Mouse (Mus musculus) right cerebral cortex, postnatal 4 days (tissue): Measurements from ENCODE around the gene Krtap11-1.
A peak's percentile ranks its signal among the peaks of the same experiment; 100 is the strongest.

Experiments used
- DNase-seq: peaks from one replicate; pipeline ENCODE4 v3.0.0-alpha.2; 2022

Gene Krtap11-1

DNA sequence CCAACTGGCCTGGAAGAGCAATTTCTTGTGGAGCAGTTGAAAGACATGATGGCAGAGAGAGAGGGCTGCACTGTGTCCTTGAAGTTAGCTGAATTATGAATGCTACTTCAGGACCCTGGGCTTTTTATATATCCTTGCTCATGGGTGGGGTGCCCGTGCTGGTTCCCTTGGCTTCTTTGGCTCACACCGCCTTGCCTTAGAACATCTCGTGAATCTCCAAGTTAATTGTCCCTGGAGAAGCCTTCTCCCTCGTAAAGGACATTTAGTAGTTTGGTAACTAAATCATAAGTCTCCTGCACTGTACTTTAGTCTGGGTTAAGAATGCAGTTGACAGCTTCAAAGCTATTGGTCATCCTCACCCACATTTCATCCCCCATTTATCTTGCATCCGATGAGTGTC lies at the start of gene Krtap11-1:
Gene Krtap11-1, minus strand, starts transcription at position 101 of the 400 bp plus-strand sequence.
- DNase-seq, result no peak

DNA sequence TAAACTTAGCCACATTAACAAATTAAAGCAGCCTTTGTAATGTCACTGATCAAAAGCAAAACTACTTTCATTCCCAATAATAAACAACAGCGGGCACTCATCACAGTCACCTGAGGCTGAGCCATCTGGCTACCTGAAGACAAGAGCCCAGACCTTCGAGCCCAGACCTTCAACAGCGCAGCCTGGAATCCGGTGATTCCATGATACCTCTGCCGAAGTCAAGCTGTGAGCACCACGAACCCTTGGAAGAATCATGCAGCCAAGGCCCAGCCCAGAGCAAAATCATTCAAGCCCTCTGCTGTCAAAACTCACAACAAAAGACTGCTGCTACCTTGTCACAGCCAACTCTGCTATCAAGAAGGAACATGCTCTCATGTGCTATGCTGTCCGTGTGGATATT lies 47.2 kb upstream of the Krtap11-1 start:
- DNase-seq, result no peak

DNA sequence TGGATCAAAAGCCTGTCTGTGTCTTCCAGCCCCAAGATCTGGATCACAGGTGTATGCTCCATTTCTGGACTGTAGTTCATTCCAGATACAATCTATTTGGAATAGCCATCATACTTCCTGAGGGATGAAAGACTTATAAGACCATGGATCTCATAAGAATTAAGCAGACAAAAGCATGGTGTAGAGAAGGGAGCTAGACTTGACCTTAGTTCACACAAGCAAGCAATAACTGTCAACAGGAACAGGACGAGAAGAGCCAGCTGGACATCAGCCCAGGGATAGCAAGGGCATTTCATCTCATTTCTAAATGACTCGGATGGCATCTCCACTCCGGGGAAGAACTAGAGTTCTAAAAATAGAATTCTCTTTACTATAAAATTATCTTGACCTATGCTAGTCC lies 46.3 kb upstream of the Krtap11-1 start:
- DNase-seq, result no peak

DNA sequence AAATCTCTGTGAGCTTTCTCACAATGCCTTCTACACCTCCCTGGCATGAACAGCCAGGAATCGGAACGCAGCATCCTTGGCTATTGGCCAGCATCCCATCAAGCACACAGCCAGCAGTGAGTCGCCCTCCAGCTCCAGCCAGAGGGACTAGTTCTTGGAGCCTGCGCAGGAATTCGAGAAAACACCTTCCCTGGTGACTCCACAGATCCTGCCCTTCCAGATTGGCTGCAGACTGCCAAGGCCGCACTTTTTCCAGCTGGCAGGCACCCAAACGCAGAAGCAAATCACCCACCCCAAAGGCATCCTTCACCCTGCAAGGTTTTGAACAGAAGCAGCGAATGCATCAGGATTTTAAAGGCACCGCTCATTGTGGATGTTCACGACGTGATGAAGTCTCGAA lies 42.7 kb upstream of the Krtap11-1 start:
- DNase-seq, result peak; percentile 6

DNA sequence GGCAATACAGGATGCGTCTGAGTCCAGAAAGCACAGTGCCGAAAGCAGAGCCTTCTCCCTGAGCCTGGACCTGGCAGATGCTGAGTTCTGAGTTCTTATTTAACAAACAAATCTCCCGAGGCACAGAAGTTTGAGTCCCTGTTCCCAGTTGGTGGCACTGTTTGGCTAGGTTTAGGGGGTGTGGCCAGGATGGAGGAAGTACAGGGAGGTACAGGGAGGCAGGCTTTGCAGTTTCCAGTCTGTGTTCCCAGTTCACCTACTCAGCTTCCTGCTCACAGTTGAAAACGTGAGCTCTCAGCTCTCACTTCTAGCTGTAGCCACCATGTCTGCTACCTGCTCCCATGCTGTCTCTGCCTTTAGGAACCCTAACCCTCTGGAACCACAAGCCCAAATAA lies 37.8 kb upstream of the Krtap11-1 start:
- DNase-seq, result no peak

DNA sequence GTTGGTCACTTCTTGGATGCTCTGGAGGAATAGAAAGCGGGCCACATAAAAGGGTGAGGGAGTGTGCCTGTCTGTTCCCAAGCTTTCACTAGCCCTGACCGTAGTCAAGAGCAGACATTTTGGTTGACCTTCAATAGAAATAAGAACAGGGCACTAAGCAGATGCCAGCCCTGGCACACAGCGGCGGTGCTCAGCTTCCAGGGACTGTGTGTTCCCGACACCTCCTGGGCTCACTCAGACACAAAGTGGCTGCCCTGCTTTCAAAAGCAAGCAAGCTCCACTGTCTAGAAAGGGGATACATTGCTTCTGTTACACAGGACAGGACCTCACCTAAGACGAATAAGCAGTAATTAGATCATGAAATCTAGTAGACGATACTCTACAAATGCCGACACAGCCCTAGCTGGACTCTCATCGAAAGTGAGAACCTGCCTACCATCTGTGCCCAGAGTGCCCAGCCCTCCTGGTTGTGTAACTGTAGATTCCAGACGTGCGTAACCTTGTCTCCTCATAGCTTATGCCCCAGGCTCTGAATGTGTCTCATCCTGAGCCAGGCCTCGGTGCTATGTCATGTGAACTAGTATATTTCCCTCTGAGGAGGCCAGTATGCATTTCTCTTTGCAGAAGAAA lies 37.3 kb upstream of the Krtap11-1 start:
- DNase-seq, result no peak

DNA sequence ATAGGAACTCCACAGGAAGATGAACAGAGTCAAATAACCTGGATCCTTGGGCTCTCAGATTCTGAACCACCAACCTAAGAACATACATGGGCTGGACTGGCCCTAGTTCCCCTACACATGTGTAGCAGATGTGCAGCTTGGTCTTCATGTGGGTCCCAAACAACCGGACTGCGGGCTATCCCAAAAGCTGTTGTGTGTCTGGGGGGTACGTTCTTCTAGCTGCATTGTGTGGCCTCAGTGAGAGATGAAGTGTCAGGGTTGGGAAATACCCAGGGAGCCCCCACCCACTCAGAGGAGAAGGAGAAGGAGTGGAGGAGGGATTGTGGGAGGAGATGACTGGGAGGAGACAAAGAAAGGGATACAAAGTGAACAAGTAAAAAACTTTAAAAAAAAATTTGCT lies 36.0 kb upstream of the Krtap11-1 start:
- DNase-seq, result no peak

DNA sequence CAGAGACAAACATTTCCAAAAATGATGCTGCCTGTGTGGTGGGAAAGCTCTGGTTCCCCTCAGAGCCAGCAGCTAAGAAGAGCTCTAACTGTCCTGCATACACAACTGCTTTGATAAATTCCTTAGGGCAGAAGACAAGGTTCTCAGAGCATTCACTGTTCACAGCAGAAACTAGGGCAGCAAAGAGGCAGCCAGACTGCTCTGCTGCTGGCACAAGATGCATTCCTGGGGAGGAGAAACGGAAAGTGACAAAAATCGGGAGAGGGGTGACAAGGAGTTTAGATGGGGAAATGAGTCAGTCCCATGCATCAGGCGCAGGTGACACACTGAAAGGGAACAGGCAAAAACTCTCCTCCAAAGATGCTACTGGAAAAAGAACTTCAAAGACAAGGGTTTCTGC lies 16.2 kb upstream of the Krtap11-1 start:
- no peak for DNase-seq

DNA sequence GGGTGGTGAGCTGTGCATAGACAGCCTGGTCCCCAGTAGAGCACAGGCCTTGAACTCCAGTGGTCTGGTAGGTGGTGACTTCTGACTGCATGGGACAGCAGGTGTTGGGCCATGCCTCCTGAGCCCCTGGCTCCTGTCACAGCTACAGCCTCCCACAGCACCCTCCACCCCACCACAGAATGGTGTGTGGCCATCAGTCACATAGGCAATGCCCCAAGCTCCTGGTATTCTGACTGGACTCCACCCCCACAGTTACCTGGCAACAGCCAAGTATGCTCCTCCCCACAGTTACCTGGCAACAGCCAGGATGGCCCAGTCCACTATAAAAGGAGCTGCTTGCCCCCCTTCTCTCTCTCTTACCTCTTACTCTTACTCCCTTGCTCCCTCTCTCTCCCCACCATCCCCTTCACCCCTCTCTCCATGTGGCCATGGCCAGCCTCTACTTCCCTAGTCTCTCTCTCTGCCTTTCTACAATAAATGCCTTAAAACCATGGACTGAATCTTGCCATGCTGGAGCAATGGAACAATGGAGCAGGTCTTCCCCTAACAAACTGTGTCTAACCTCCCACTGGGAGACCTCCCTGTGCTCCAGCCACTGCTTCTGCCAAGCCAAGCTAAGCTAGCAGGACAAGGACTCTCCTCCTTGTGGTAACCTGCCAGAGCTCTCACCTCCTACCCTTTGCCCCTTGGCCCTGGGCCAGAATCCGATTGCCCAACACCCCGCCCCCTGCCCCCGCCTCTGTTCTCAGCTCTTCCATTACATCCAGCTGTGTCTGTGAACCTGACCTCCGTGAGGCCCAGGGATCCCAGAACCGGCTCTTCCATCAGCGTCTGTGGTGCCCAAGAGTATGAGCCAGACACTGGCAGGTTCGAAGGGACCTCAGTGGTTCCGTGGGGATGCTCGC lies 14.9 kb upstream of the Krtap11-1 start:
- peak; percentile 13 for DNase-seq

DNA sequence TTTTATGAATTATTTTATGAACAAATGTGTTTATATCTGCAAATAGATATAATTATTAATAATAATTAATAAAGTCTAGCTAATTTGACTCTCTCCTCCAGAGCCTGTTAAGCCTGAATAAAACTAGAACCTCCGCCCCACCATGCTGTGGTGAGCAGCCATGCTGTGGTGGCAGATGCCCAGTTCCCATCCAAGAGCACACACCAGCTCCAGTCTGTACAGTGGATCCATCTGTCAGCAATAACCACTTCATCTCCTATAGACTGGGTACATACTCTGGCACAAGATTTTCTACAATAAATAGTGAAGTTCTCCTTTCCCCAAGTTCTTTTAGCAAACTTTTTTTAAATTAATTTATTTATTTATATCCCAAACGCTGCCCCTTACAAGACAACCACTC lies 10.7 kb upstream of the Krtap11-1 start:
- DNase-seq, result no peak

DNA sequence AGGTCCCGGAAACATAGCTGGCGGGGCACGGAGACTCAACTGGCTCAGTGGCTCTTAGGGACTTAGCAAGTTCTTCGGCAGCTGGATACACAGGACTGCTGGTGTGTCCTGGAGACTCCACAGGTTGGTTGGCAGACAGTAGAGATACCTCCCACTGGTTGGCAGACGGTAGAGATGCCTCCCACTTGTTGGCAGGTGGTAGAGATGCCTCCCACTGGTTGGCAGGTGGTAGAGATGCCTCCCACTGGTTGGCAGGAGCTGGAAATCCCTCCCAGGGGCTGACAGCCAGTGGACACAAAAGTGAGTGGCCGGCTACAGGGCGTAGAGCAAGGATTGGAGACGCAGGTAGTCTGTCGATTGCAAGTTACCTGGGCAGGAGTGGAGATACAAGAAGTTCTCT lies 467 bp downstream of the Krtap11-1 start:
- no peak for DNase-seq

DNA sequence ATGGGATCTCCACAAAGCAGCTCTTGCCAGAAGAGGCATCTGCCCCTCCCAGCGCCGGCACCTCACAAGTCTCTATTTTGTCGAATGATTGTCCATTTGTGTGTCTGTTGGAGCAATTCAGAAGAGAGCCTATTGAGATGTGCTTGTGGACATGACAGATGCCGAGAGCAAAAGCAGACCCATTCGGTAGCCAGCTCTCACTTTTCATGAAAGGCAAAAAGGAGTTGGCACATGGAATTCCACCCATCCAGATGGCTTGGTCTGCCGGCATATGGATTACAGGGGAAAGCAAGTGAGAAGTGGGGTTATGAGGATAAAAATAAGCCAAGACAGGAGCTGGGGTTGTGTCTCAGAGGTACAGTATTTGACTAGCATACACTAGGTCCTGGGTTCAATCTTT lies 1.8 kb downstream of the Krtap11-1 start:
- DNase-seq, result no peak

DNA sequence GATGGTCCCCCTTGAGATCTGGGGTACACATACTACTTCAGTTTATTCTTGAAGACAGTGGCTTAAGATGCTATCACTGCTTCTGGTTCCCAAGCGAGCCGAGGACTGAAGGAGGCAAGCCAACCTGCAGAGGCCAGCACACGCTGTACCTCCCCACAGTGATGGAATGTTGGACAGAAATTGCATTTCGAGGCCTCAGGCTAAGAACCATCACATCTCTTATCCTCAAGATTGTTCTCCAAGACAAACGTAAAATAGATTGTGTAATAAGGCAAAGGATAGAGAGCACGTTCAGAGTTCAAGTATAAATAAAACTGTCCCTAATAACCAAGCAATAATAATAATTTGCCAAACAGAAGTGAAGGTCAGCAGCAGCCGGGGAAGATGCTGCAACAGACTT lies 2.8 kb downstream of the Krtap11-1 start:
- no peak for DNase-seq

DNA sequence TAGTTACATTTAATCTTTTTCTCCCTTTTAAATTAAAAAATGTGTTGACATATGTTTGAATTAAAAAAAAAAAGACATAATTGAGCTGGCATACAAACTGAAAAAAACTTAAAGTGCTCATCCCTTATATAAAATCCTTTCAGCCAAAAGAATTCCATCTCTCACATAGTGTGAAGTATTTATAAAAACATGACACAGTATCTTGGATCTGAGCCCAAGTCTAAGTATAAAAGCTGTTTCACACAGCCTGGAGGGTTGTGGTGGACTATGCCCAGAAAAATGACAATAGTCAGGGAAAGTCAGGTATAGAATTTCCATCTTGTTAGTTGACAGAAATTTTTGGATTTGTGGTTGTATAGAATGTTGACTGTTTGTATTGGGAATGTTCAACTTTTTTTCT lies 20.7 kb downstream of the Krtap11-1 start:
- DNase-seq, result no peak

DNA sequence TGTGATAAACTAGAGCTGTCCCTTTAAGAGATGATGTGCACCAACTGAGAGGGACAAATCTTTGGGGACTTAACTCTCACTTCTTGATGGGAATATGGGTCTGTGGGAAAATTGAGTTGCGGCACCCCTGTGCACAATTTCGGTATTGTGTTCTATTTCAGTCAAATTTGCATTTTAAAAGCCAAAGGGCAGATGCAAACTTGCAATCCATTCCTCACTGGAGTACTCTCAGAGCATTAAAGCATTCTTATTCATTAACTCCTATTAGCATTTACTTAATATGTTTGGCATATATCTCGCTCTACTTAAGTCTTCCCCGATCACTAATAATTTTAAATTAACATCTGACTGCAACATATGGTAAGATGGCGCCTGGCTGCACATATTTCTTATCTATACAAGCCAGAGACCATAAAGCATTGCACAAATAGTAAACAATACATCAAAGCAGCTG lies 32.9 kb downstream of the Krtap11-1 start:
- DNase-seq, result no peak

DNA sequence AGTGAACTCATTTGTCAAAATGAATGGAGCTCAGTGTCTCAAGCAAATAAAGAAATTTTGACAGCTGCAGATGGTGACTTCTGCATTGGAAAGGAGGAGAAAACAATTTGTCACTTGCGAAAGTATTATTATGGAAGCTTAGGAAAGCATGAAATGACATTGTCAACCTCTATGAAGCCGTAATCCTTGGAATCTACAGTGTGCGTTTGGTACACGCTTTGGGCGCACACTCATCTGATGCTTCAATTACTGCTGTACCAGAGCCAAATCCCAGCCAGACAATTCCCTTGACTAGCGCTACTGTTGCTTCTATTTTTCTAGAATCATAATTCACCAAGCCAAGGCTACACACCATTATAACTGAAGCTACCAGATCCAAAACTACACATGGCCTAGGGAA lies 33.6 kb downstream of the Krtap11-1 start:
- DNase-seq, result no peak

DNA sequence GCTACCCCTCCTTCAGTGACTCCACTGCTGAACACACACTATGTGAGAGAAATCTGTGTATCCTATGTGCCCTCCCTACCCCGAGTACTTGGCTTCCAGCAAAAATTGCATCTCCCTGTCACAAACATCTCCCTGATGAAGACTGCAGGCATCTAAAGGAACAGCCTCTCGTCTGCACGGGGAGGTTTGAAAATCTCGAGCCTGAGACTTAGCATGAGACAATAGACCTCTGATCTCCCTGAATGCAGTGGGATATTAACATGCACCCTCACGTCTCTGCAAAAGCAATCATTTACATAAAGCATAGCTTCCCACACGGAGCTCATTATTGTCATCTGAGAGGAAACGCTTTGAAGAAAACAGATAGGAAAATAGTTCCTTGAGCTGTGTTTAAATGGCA lies 40.4 kb downstream of the Krtap11-1 start:
- DNase-seq, result no peak

DNA sequence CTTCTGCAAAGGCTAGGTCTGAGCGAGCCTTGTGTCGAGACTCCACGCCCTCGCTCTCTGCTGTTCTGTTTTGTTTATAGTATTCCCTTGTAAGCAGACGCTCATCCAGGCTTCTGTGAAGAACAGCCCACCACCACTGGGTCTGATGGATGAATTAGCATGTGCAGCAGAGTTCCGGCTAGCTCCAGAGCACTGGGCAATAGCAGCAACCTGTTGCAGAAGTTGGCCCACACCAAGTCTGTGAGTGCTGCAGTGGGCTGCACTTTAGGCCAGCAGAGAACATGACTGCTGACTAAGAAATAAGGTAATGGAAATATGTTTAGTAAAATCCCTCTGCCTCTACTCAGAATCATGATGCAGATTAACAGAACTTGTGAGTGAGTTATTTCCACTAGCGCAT lies 41.1 kb downstream of the Krtap11-1 start:
- no peak for DNase-seq

DNA sequence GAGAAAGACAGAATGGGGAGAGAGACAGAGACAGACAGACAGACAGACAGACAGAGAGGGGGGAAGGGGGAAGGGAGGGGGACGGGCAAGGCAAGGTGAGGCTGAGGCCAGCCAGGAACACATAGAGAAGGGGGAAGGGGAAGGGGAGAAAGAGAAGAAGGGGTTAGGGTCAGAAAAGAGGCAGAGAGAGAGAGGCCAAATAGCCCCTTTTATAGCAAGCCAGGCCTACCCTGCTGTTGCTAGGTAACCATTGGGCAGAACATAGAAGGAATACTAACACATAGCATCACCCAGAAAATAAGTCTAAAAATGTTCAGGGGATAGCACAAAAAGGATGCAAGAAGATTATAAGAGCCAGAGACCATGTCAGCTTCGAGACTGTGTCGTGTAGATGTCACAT lies 42.6 kb downstream of the Krtap11-1 start:
- DNase-seq, result no peak

DNA sequence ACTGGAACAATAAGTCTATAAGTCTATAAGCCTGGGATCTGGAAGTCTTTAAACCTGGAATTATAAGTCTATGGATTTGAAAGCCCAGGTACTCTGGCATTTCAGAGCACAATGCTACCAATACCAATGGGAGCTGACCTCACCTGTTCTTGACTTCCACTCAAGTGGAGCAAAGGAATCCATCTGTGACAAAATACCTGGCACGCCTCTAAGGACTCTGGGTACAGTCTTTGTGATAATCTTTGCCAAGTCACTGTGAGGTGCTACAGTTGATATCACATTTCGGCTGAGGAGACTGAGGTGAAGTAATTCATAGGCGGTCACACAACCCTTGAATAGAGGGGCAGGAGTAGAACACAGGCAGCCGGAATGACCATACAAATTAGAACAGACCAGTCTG lies 50.0 kb downstream of the Krtap11-1 start:
- DNase-seq, result no peak

DNA sequence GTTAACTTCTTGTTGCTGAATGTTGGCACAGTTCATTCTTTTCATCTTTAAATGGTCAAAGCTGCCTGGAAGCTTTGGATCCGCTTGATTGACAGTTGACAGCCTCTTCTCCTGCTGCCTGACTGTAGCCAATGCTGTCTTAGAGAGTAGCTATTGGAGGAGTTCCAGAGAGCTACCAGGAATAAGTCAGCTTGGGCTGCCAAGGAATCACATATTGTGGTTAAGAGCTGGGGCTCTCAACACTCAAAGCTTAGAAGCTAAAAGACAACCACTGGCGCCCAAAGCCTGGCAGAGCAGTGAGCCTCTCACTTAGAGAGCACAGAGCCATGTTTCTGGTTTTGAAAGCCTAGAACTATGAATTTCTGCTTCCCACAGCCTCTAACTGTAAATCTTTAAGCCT lies 50.4 kb downstream of the Krtap11-1 start:
- DNase-seq, result peak; percentile 14
